Mouse (Mus musculus): Measurements from ENCODE around the gene Mau2.
"Not testable (repeated sequence)": the region's sequence is repeated elsewhere in the genome, so short reads cannot be mapped to it uniquely, and the experiment has no call there.

Gene Mau2

GRCm38 (mm10) chr8:70026151-70026550 is 16.4 kb downstream of the Mau2 start:
- in situ Hi-C loops (cut with MboI, MseI), result no loop called here

DNA sequence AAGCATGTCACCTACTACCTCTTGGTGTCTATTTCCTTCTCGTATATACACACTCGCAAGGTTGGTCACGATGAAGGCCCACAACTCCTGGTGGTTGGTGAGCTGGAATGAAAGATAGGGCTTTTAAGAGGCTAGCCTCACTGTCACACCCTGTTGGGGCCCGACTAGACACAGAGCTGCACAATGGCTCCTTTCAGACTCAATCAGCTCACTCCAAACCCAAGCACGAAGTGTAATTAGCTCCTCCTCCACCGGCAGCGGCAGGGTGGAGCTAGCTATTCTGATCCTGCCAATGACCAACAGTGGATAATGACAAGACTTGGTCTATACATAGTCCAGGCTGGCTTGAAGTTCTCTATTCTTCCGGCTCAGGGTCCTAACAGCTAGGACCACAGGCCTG is 18.9 kb downstream of the Mau2 start:
- in situ Hi-C loops (cut with MboI, MseI), result no loop called here

DNA sequence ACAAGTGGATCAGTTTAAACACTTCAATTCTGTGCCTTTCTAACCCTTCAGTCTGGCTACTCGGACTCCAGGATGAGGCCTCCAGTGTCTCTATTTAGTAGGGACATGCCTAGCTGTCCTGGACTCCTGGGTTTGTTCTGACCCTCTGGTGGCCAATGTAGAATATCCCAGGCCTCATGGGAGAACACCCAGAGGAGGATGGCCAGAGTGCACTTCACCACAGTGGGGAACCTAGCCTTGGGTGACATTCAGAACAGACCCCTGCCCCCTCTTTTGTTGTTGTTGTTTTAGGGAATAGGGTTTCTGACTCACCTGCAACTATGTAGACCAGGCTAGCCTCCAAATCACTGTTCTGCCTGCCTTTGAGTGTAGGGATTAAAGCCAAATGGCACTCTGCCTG is 27.5 kb downstream of the Mau2 start:
- in situ Hi-C loops (cut with MboI, MseI), result no loop called here

GRCm38 (mm10) chr8:70012763-70013162 is 29.8 kb downstream of the Mau2 start:
- in situ Hi-C loops (cut with MboI, MseI), result no loop called here

DNA sequence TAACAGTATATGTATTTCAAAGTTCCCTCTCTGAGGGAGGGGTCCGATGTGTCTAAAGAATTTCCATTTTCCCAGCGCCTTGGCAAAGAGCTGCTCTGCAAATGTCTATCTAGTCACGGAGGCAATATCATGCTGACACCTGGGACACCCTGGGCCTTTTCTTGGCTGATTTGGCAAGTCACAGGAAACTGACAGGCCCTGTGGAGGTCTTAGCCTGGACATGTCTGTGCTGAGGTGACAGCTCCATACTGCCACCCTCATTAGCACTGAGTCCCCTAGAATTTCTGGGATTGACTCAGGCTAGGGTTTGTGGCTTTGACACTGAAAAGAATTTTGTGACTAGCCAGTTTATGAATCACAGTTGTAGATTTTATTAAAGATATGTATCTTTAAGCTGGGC is 30.2 kb downstream of the Mau2 start:
- in situ Hi-C loops (cut with MboI, MseI), result no loop called here

DNA sequence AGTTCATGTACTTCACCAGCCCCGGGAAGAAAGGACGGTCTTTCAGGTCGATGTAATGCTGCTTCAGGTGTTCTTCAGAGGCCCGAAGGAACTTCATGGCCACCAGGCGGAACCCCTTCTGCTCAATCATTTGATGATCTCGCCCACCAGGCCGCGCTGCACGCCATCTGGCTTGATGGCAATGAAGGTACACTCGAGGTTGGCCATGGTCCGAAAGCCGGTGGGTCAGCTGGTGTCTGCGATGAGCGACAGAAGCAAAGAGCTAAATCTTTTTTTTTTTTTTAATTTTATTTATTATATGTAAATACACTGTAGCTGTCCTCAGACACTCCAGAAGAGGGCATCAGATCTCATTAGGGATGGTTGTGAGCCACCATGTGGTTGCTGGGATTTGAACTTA is 31.7 kb downstream of the Mau2 start:
- in situ Hi-C loops (cut with MboI, MseI), result not testable (repeated sequence)

- in situ Hi-C loops (cut with MboI, MseI), result no loop called here
Measured at GRCm38 (mm10) chr8:70005178-70005577, 37.4 kb downstream of the Mau2 start.

DNA sequence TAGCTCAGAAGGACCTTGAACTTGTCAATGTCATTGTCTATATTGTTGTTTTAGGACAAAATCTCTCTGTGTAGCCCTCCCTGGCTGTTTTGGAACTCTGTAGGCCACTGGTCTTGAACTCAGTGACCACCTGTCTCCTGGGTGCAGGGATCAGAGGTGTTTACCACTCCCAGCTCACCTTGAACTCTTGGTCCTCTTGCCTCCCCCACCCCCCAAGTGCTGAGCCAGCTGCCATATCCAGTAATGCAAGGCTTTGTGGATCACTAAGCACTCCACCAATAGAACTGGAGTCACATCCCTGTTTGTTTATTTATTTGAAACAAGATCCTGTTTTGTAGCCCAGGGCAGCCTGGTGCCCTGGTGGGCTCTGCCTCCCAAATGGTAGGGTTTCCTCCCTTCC is 38.2 kb downstream of the Mau2 start:
- in situ Hi-C loops (cut with MboI, MseI), result no loop called here

DNA sequence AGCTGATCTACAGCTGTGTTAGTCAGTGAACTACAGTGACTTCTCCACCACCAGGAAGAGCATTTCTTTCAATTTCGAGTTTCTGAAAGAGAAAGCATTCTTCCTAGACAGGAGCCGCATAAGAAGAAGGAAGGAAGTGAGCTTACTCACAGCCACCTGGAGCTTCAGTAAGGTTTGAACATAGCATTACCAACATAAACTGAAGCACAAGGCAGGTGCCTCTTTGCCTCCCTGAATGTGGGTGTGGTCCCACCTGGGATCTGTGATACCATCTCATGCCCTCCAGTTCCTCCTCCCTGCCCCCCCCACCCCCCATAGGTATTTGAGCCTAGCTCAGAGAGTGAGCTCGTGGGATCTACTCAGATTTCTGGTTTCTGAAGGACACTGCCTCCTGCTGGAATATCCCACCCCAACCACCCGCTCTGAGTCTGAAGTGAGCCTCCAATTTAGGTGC is 39.3 kb downstream of the Mau2 start:
- in situ Hi-C loops (cut with MboI, MseI), result no loop called here

GRCm38 (mm10) chr8:70001892-70002191 is 40.7 kb downstream of the Mau2 start:
- in situ Hi-C loops (cut with MboI, MseI), result not testable (repeated sequence)

- in situ Hi-C loops (cut with MboI, MseI), result no loop called here
Measured at GRCm38 (mm10) chr8:70001176-70001891, 41.2 kb downstream of the Mau2 start.

DNA sequence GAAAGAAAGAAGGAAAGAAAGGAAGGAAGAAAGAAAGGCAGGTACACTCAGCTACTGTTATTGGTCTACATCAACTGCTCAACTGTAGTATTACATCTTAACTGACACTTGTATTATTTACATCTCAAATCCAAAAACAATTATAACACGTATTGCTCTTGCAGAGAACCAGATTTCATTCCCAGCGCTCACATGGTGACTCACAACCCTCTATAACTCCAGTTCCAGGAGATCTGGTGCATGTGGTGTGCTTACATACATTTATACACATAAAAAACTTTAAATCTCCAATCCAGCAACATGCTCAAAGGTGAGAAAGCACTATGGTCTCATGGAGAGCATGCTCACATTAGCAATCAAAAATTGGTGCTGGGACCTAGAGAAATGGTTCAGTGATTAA is 42.3 kb downstream of the Mau2 start:
- in situ Hi-C loops (cut with MboI, MseI), result no loop called here

DNA sequence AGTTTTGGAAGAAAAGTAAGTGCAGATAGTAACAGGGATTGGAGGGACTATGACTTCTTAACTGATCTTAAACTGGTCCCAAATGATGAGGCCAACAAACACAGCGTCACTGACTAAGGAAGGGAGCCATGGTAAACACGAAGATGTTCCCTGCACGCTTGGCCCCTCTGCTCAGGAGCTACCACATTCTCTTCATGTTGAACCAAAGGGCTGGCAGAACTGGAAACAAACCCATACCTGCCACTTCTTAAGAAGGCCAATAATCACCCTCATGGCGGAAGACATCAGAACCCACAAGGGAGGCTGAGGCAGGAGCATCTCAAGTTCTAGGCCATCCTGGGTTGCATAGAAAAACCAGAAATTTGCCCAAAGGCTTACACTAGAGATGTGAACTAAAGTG is 43.3 kb downstream of the Mau2 start:
- in situ Hi-C loops (cut with MboI, MseI), result loop anchor here (5.0 kb wide), 1 partner anchor 77 kb away; no protein-coding TSS in a partner anchor

- in situ Hi-C loops (cut with MboI, MseI), result loop anchor here (5.0 kb wide), 1 partner anchor 76 kb away; no protein-coding TSS in a partner anchor
Measured at GRCm38 (mm10) chr8:69998706-69999105, 43.8 kb downstream of the Mau2 start.

DNA sequence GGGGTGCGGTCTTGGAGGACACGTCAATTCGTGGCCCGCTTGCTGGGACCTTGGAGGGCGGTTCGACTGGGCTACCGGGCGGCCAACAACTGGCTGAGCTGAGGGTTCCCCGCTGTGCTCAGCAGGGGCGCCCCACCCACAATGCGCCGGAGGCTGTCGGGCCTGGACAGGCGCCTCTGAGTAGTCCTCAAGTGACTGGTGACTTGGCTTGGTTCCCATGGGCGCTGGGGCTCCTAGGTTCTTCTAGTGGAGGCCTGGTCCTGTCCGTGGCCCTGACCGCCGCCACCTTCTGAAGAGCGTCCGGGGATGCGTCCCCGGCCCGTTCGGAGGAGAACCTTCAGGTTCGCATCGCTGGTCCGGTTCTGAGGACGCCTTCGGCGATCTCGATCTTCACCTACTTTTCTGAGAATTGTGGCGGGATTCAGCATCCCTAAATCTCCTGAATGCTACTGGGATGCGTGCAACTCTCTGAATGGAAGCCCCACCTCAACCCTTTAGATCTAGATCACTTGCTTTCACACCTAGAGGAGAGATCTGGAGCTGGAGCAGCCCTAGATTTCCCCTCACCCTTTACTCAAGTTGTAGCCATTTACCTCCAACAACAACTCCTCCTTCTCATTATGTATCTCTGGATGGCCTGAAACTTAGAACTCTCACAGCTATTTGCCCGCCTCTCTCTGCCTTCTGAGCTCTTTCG is 45.8 kb downstream of the Mau2 start:
- in situ Hi-C loops (cut with MboI, MseI), result loop anchor here (5.0 kb wide), 1 partner anchor 74 kb away; no protein-coding TSS in a partner anchor

DNA sequence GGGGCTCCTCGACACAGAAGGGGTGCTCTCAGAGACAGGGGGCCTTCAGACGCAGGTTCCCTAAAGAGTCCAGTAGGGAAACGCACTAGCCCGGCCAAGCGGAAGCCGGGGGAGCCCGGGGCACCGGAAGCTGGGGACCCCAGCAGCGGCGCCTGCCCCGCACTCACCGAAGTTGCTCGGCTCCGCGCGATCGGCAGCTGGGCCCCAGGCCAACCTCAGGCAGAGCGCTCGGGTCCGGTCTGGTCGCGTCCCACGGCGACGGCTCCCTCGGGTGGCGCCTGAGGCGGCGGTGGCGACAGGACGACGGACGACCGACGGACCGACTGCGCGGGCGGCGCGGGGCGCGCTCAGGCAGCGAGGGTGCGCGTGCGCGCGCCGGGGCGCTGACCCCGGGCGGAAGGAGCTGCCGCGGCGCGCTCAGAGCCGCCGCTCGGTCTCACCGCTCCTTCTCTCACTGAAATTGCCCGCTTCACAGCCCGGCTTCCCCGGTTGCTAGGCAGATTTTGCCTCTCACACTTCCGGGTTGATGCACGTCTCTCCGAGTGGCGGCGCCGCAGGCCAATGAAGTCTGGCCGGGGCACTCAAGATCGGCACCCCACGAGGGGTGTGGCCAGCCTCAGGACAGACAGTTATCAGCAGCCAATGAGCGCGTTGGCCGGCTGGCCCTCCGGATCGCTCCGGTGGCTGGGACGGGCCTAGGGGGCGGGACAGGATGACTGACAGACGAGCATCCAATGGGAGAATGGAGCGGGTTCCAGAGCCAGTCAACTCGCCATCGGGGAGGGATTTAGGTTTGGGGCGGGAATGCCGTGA is 46.6 kb downstream of the Mau2 start, which contains the start of gene Gatad2a:
Gene Gatad2a, minus strand, starts transcription at position 609 of the 813 bp plus-strand sequence.
- in situ Hi-C loops (cut with MboI, MseI), result loop anchor here (5.0 kb wide), 1 partner anchor 74 kb away; no protein-coding TSS in a partner anchor

- in situ Hi-C loops (cut with MboI, MseI), result loop anchor here (5.0 kb wide), 1 partner anchor 73 kb away; no protein-coding TSS in a partner anchor
Measured at GRCm38 (mm10) chr8:69995422-69995775, 47.1 kb downstream of the Mau2 start.

DNA sequence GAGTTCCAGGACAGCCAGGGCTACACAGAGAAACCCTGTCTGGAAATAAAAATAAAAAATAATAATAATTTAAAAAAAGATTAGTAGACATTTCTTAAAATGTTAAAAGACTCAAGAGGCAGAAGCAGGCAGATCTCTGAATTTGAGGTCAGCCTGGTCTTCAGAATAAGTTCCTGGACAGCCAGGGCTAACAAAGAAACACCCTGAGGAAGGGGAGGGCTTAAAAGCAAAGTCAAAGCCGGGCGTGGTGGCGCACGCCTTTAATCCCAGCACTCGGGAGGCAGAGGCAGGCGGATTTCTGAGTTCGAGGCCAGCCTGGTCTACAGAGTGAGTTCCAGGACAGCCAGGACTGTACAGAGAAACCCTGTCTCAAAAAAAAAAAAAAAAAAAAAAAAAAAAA is 53.6 kb downstream of the Mau2 start:
- in situ Hi-C loops (cut with MboI, MseI), result not testable (repeated sequence)

- in situ Hi-C loops (cut with MboI, MseI), result no loop called here
Measured at GRCm38 (mm10) chr8:69987744-69988143, 54.8 kb downstream of the Mau2 start.

DNA sequence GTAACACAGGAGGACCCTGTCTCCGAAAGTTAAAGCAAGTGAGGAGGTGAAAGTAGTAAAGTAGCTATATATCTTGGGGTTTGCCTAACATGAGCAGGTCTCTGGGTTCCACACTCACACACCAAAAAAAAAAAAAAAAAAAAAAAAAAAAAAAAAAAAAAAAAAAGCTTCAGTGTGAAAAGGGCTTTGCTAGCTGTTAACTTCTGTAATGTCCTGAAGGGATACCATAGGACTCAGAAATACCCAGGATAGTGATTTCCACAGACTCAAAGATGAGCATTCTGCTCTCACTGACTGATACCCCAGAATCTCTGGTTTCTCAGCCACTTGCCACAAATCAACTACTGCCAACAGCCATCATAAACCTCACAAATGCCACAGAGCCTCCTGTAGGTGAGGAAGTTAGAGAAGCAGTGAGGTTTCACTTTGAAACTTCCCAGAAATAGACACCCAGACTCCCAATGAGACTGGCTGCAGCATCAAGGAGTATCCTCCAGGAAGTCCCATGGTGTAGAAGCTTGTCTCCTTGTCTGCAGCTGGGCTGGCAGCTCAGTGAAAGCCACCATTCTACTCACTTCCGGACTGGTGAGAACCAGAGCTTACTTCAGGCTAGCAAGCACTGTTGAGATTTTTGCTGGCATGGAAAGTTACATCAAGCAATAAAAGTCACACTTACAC is 57.5 kb downstream of the Mau2 start:
- in situ Hi-C loops (cut with MboI, MseI), result no loop called here

DNA sequence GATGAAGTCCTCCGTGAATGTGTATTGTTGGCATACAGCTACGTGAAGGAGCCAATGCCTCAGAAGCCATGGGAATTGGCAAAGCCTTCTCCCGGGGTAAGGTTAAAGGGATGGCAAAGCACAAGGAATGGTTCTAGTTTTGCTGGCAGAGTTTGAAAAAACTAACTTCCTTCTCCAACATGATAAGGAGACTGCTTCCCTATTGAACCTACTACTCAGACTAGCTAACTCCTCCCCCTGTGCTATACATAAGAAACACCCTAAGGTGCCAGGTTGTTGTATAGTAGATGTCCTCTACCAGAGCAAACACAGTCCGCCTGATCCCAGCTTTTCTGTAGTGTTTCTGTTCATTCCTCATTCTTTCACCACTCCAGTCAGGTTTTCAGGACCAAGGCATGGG is 64.1 kb downstream of the Mau2 start:
- in situ Hi-C loops (cut with MboI, MseI), result loop anchor here (10.0 kb wide), 1 partner anchor 1506 kb away; the partner anchor contains the start of genes Ano8 and Gtpbp3
